Mouse (Mus musculus) ovary, adult 18-20 months (tissue): ENCODE results near the gene Ranbp6.

Source experiments
- DNase-seq: peaks from one replicate; pipeline ENCODE4 v3.0.0; 2022; ENCODE audit warnings: low spot score, mixed read lengths

Gene Ranbp6

GRCm38 (mm10) chr19:29805917-29806785, 6.6 kb downstream of the Ranbp6 start, which contains the start of gene 9930021J03Rik:
TSS of gene 9930021J03Rik (minus strand) at chr19:29805989.
- DNase-seq: peak; percentile 97

GRCm38 (mm10) chr19:29805101-29805916, 7.5 kb downstream of the Ranbp6 start:
- DNase-seq: peak; percentile 54

GRCm38 (mm10) chr19:29803946-29804345, 8.8 kb downstream of the Ranbp6 start:
- no peak for DNase-seq

GRCm38 (mm10) chr19:29797371-29797770, 15.4 kb downstream of the Ranbp6 start:
- no peak for DNase-seq

GRCm38 (mm10) chr19:29787997-29788396, 24.8 kb downstream of the Ranbp6 start:
- DNase-seq: no peak

- DNase-seq: no peak
These were observed 29.9 kb downstream of the Ranbp6 start for GRCm38 (mm10) chr19:29782914-29783313.
